Mouse (Mus musculus) layer of hippocampus, adult 8-10 months (tissue): ENCODE measurements around the gene Ahcy. TPM values are rescaled to one million over a fixed set of nuclear protein-coding genes. Genes with fewer than 3 reads are reported as not detected.
"Not testable (repeated sequence)": the region's sequence is repeated elsewhere in the genome, so short reads cannot be mapped to it uniquely, and the experiment has no call there.

Source experiments
- DNase-seq, 2 experiments: peaks; one replicate each; pipeline ENCODE4 v3.0.0; 2022; ENCODE audit warnings: low spot score in 2 of 2
- total RNA-seq, 4 experiments: library from RNA; stranded (reverse); gene quantifications; 2 replicates each; pipeline ENCODE4 v1.2.4; 2022

Ahcy gene
- total RNA-seq, 4 experiments from 2014 or later, result 14.8 to 16.8 (median 16.3) TPM

- not testable (repeated sequence) for DNase-seq
Measured at GRCm38 (mm10) chr2:155020247-155020826, 54.0 kb downstream of the Ahcy start.

GRCm38 (mm10) chr2:155019673-155020072 is 54.6 kb downstream of the Ahcy start:
- peak; percentile 77 to 88 for DNase-seq

DNA sequence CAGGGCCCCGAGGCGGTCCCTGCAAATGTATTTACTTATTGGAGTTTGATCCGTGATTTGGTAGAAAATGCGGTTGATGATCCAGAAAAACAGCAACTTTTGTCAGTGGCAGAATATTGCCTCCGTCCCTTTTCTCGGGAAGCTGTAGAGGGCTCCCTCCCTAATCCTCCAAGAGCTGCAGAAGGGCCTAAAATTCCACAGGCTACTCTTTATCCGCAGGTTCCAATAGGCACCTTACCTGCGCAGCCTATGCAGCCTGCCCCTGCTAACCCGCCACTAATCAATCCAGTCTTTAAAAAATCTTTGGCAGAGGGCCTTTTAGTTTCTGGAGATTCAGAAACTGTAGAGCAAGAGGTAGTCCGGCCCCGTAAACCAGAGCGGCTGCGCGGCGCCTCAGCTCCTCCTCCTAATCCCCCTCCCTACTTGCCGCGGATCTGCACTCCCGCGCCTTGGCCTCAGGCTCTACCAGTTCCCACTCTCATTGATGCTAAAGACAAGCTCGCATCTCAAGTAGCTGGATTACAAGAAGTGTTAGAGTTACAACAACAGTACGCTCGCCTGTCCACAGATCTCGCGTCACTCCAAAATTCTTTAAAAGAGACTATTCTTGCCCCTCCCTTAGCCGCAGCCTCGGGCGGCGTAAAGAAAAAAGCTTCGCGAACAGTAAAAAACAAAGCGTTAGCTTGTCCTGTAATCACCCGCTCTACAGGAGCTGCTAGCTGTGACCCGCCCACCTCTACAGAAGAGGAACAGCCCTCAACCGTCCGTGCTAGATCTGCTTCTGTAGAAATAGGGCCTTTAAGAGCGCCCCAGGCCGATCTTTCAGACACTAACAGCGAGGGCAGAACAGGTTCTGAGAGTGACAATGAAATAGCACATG is 55.3 kb downstream of the Ahcy start:
- peak in 1 of 2 experiments; percentile 30 for DNase-seq

DNA sequence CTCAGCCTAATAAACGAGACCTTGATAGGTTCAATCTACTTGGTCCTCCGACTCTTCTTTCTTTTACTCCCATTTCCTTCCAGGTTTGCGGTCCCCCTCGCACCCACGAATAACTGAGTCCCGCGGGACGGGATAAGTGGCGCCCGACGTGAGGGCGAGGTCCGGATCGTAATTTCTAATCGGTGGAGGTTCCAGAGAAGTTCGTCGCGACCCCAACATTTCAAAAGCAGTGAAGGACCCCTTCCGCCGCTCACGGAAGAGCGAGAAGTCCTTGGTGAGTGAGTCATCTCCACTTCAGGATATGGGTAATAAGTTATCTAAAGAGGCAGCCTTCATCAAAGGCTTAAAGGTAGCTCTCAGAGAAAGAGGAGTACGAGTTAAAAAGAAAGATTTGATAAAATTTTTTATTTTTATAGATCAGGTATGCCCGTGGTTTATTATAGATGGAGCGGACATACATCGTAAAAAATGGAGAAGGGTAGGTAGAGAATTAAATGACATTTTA is 56.0 kb downstream of the Ahcy start, which contains the start of gene Gm14226:
TSS of gene Gm14226 (plus strand) at position 16 of the 505 bp plus-strand sequence.
- not testable (repeated sequence) for DNase-seq

DNA sequence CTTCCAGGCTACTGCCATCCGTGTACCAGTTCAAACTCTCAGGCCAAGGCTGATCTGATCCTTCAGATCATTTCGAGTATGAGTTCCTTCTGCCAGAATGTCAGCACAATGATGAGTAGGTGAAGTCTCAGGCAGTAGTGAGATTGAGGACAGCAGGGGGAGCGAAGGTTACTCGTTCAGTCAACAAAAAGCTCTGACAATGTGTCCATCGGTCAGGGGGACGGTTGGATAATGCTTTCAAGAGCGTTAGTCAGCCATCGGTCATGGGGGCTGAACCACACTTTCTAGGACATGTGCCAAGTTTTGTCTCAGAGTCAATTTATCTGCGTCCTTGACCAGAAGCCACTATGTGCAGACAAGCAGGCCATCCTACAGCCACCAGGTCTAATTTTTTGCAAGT is 57.5 kb downstream of the Ahcy start:
- DNase-seq, result not testable (repeated sequence)

GRCm38 (mm10) chr2:155012991-155013390 is 61.3 kb downstream of the Ahcy start:
- DNase-seq, result peak in 1 of 2 experiments; percentile 38

DNA sequence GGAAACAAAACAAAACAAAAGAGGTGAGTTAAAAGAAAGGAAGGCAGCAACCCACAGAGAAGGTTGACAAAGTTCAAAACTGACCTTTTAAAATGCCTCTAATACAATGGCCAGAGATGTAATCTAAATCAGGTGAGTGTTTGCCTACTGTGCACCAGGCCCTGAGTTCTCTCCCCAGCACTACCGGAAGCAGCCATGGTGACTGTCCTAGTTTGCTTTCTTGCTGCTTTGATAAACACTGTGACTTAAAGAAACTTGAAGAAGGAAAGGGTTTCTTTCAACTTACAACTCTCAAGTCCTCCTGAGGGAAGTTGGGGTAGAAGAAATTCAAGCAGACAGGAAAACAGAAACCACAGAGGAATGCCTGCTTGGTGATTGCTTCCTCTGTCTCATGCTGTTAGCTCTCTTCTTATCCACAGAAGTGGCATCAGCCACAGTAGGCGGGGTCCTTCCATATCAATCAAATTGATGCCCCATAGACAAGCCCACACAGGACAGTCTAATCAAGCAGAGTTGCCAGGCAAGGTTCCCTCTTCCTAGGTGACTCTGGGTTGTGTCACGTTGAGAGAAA is 63.1 kb downstream of the Ahcy start:
- no peak for DNase-seq

Other genes starting within 250 kb of the Ahcy start
- gene Eif2s2, start 181.6 kb downstream of the Ahcy start, total RNA-seq, result 10 to 100 TPM; 52.0 to 55.8 (median 52.8) TPM
- gene Gm14226, start 56.2 kb downstream of the Ahcy start, total RNA-seq, result under 1 TPM; 0.14 to 0.37 (median 0.28) TPM
- gene Itch, start 59.0 kb upstream of the Ahcy start, total RNA-seq, result 10 to 100 TPM; 49.5 to 73.0 (median 63.1) TPM
- gene Dynlrb1, start 162.0 kb upstream of the Ahcy start, total RNA-seq, result 100 to 1,000 TPM; 215 to 277 (median 238) TPM
- 100 to 1,000 TPM; 208 to 237 (median 223) TPM for gene Map1lc3a, start 201.8 kb upstream of the Ahcy start, total RNA-seq